Comparison of ENCODE assay signal across 8 mouse cellular contexts in genomic region chr19:59345658-59346283, GRCm38 (mm10). TPM values are rescaled to one million over a fixed set of nuclear protein-coding genes. Genes with fewer than 3 reads are reported as not detected.
A peak's percentile ranks its signal among the peaks of the same experiment; 100 is the strongest.
DNase-seq lines count a peak whose midpoint lies in the region; ATAC-seq lines count a peak whose summit lies in the region.

Gene Pdzd8, minus strand, starts transcription at chr19:59345780.

- peak within 1 kb of the TSS; percentile 94 for H3K9ac ChIP-seq in hindbrain, embryonic 14.5 days

- H3K4me2 ChIP-seq in hindbrain, embryonic 14.5 days (replicated peaks), result peak within 1 kb of the TSS; percentile 96

- ATAC-seq in hindbrain, embryonic 14.5 days (ENCODE audit: low FRiP score), result peak; percentile 94

- H3K9me3 ChIP-seq in hindbrain, embryonic 14.5 days (ENCODE audit: control insufficient read depth, low read length), result no peaks in the 10 kb centered on the region

- no peaks in the 10 kb centered on the region for H3K27me3 ChIP-seq in hindbrain, embryonic 14.5 days (ENCODE audit: control insufficient read depth, insufficient read depth, low read length)

- H3K27ac ChIP-seq in hindbrain, embryonic 14.5 days, result peak within 1 kb of the TSS; percentile 95

- H3K36me3 ChIP-seq in hindbrain, embryonic 14.5 days (replicated peaks; ENCODE audit: control insufficient read depth, insufficient read depth), result no peaks in the 10 kb centered on the region

- peak within 1 kb of the TSS; percentile 98 for H3K4me3 ChIP-seq in hindbrain, embryonic 14.5 days (replicated peaks; ENCODE audit: low read length)

- peak; percentile 81 for DNase-seq in R1 (ENCODE audit: low read depth, low spot score)
- peak; percentile 94 to 95 for DNase-seq in cerebellum, postnatal 25 days
- peak; percentile 76 to 84 for DNase-seq in frontal cortex, postnatal 25 days (ENCODE audit: low spot score in 2 of 2)
- peak; percentile 95 for DNase-seq in hindbrain, embryonic 14.5 days (ENCODE audit: low spot score)
- DNase-seq in layer of hippocampus, postnatal 36 days, result peak; percentile 89 to 90
- DNase-seq in lung, postnatal 25 days (ENCODE audit: low spot score), result peak; percentile 88
- DNase-seq in retina, adult 2 months (ENCODE audit: low read depth, low spot score), result peak; percentile 79
- DNase-seq in thymus, postnatal 25 days, result peak; percentile 90

- 1% methylated on average over 62 of the region's 91 CpGs for WGBS in hindbrain, embryonic 14.5 days

- peaks cover 33% of the 10 kb centered on the region for H3K4me1 ChIP-seq in hindbrain, embryonic 14.5 days (replicated peaks; ENCODE audit: control insufficient read depth, insufficient read depth, low read length)

RNA-seq across cellular contexts. Expression of gene Pdzd8, which starts in this region (rescaled TPM):
- 17.5 and 18.6 TPM in 2 replicates for polyA plus RNA-seq in hindbrain, embryonic 14.5 days (2014; fragmentation: Nextera tagmentation; extraction: Ambion mirVana)
- total RNA-seq in layer of hippocampus, postnatal 36 days (2021), result 10 to 100 TPM; 49.9 to 50.0 TPM

Comparison
In these comparisons a context has a peak if more than half of its experiments do, and no peak if none do; other contexts are left out.
1. Peak in every context shown above with its lines: DNase-seq, ATAC-seq, H3K4me3 ChIP-seq and H3K27ac ChIP-seq.